Mouse (Mus musculus): ENCODE measurements around the gene Tmem132a. TPM values are rescaled to one million over a fixed set of nuclear protein-coding genes. Genes with fewer than 3 reads are reported as not detected.

The Tmem132a gene
- total and polyA plus RNA-seq, 3 experiments: 10.7 to 12.0 (median 11.5) TPM

- H3K4me3 ChIP-seq: no peak overlapping the region
- DNase-seq: no peak
- no peak overlapping the region for H3K9ac ChIP-seq (ENCODE audit: low read depth, low read length)
- intact Hi-C loops (cut with DNase I): no loop called here
- no peaks in the 10 kb centered on the region for H3K79me2 ChIP-seq (replicated peaks; ENCODE audit: control insufficient read depth, insufficient read depth, low read length)
- no peaks in the 10 kb centered on the region for H3K36me3 ChIP-seq (ENCODE audit: control insufficient read depth, insufficient read depth, low read length)
- WGBS: 66% methylated on average over 7 of the region's 7 CpGs
- no peaks in the 10 kb centered on the region for H3K4me1 ChIP-seq (ENCODE audit: control insufficient read depth, insufficient read depth, low read length)
- TF ChIP-seq POLR2A (IDR thresholded peaks at IDR 0.05; ENCODE audit: insufficient read depth, low read depth, low read length): no peak
- TF ChIP-seq EP300 (IDR thresholded peaks at IDR 0.05; ENCODE audit: insufficient read depth, low read depth, low read length): no peak
- no peak for TF ChIP-seq CTCF (IDR thresholded peaks at IDR 0.05)
- no peaks in the 10 kb centered on the region for H3K27me3 ChIP-seq (ENCODE audit: control insufficient read depth, insufficient read depth, low read length)
- H3K27ac ChIP-seq: no peak overlapping the region
Measured at GRCm38 (mm10) chr19:10821319-10821718, 48.4 kb downstream of the Tmem132a start.

- H3K4me3 ChIP-seq: no peak overlapping the region
- intact Hi-C loops (cut with DNase I): no loop called here
Measured at GRCm38 (mm10) chr19:10818217-10818946, 51.4 kb downstream of the Tmem132a start.

GRCm38 (mm10) chr19:10816462-10816861, 53.3 kb downstream of the Tmem132a start:
- H3K27ac ChIP-seq: no peak overlapping the region
- WGBS: 31% methylated on average over 2 of the region's 2 CpGs
- no peaks in the 10 kb centered on the region for H3K27me3 ChIP-seq (ENCODE audit: control insufficient read depth, insufficient read depth, low read length)
- no peaks in the 10 kb centered on the region for H3K79me2 ChIP-seq (replicated peaks; ENCODE audit: control insufficient read depth, insufficient read depth, low read length)
- intact Hi-C loops (cut with DNase I): no loop called here
- no peak for DNase-seq
- no peaks in the 10 kb centered on the region for H3K4me1 ChIP-seq (ENCODE audit: control insufficient read depth, insufficient read depth, low read length)
- H3K36me3 ChIP-seq (ENCODE audit: control insufficient read depth, insufficient read depth, low read length): no peaks in the 10 kb centered on the region
- no peak overlapping the region for H3K9ac ChIP-seq (ENCODE audit: low read depth, low read length)
- no peak overlapping the region for H3K4me3 ChIP-seq
- TF ChIP-seq CTCF (IDR thresholded peaks at IDR 0.05) (no peak), EP300 (IDR thresholded peaks at IDR 0.05; ENCODE audit: insufficient read depth, low read depth, low read length) (no peak), POLR2A (IDR thresholded peaks at IDR 0.05; ENCODE audit: insufficient read depth, low read depth, low read length) (no peak)

More at GRCm38 (mm10) chr19:10818217-10818946, 51.4 kb downstream of the Tmem132a start:
- Histone ChIP-seq H3K9ac (ENCODE audit: low read depth, low read length) (no peak overlapping the region), H3K27ac (no peak overlapping the region), H3K27me3 (ENCODE audit: control insufficient read depth, insufficient read depth, low read length) (no peaks in the 10 kb centered on the region), H3K79me2 (replicated peaks; ENCODE audit: control insufficient read depth, insufficient read depth, low read length) (no peaks in the 10 kb centered on the region), H3K36me3 (ENCODE audit: control insufficient read depth, insufficient read depth, low read length) (no peaks in the 10 kb centered on the region), H3K4me1 (ENCODE audit: control insufficient read depth, insufficient read depth, low read length) (no peaks in the 10 kb centered on the region)
- WGBS: 37% methylated on average over 17 of the region's 17 CpGs
- DNase-seq: no peak
- TF ChIP-seq POLR2A (IDR thresholded peaks at IDR 0.05; ENCODE audit: insufficient read depth, low read depth, low read length) (no peak), EP300 (IDR thresholded peaks at IDR 0.05; ENCODE audit: insufficient read depth, low read depth, low read length) (no peak), CTCF (IDR thresholded peaks at IDR 0.05) (no peak)

- Histone ChIP-seq H3K4me3 (no peak overlapping the region), H3K36me3 (ENCODE audit: control insufficient read depth, insufficient read depth, low read length) (no peaks in the 10 kb centered on the region), H3K79me2 (replicated peaks; ENCODE audit: control insufficient read depth, insufficient read depth, low read length) (no peaks in the 10 kb centered on the region), H3K4me1 (ENCODE audit: control insufficient read depth, insufficient read depth, low read length) (no peaks in the 10 kb centered on the region), H3K27me3 (ENCODE audit: control insufficient read depth, insufficient read depth, low read length) (no peaks in the 10 kb centered on the region), H3K27ac (no peak overlapping the region), H3K9ac (ENCODE audit: low read depth, low read length) (no peak overlapping the region)
- 81% methylated on average over 6 of the region's 6 CpGs for WGBS
- DNase-seq: no peak
- no peak for TF ChIP-seq POLR2A (IDR thresholded peaks at IDR 0.05; ENCODE audit: insufficient read depth, low read depth, low read length)
- intact Hi-C loops (cut with DNase I): no loop called here
Measured at GRCm38 (mm10) chr19:10815871-10816270, 53.9 kb downstream of the Tmem132a start.

GRCm38 (mm10) chr19:10813905-10814304, 55.8 kb downstream of the Tmem132a start:
- intact Hi-C loops (cut with DNase I): no loop called here
- TF ChIP-seq EP300 (IDR thresholded peaks at IDR 0.05; ENCODE audit: insufficient read depth, low read depth, low read length): no peak
- TF ChIP-seq POLR2A (IDR thresholded peaks at IDR 0.05; ENCODE audit: insufficient read depth, low read depth, low read length): no peak
- Histone ChIP-seq H3K36me3 (ENCODE audit: control insufficient read depth, insufficient read depth, low read length) (no peaks in the 10 kb centered on the region), H3K79me2 (replicated peaks; ENCODE audit: control insufficient read depth, insufficient read depth, low read length) (no peaks in the 10 kb centered on the region), H3K27me3 (ENCODE audit: control insufficient read depth, insufficient read depth, low read length) (no peaks in the 10 kb centered on the region), H3K9ac (ENCODE audit: low read depth, low read length) (no peak overlapping the region), H3K27ac (no peak overlapping the region), H3K4me3 (no peak overlapping the region), H3K4me1 (ENCODE audit: control insufficient read depth, insufficient read depth, low read length) (no peaks in the 10 kb centered on the region)
- 59% methylated on average over 7 of the region's 7 CpGs for WGBS
- no peak for DNase-seq

- WGBS: 96% methylated on average over 5 of the region's 5 CpGs
- DNase-seq: no peak
- H3K4me3 ChIP-seq: no peak overlapping the region
- no peaks in the 10 kb centered on the region for H3K27me3 ChIP-seq (ENCODE audit: control insufficient read depth, insufficient read depth, low read length)
- H3K79me2 ChIP-seq (replicated peaks; ENCODE audit: control insufficient read depth, insufficient read depth, low read length): no peaks in the 10 kb centered on the region
- intact Hi-C loops (cut with DNase I): no loop called here
- TF ChIP-seq EP300 (IDR thresholded peaks at IDR 0.05; ENCODE audit: insufficient read depth, low read depth, low read length) (no peak), CTCF (IDR thresholded peaks at IDR 0.05) (no peak), POLR2A (IDR thresholded peaks at IDR 0.05; ENCODE audit: insufficient read depth, low read depth, low read length) (no peak)
- no peak overlapping the region for H3K9ac ChIP-seq (ENCODE audit: low read depth, low read length)
- no peak overlapping the region for H3K27ac ChIP-seq
- H3K4me1 ChIP-seq (ENCODE audit: control insufficient read depth, insufficient read depth, low read length): no peaks in the 10 kb centered on the region
- no peaks in the 10 kb centered on the region for H3K36me3 ChIP-seq (ENCODE audit: control insufficient read depth, insufficient read depth, low read length)
Measured at GRCm38 (mm10) chr19:10813039-10813438, 56.7 kb downstream of the Tmem132a start.
